Mouse (Mus musculus): ENCODE measurements at regions not wholly inside any gene's neighbourhood (a gene's known extent, or its start where the extent isn't known, plus 50 kb on each side); places are given as distances from the start of the nearest gene placed in this dataset.
"Not testable (repeated sequence)": the region's sequence is repeated elsewhere in the genome, so short reads cannot be mapped to it uniquely, and the experiment has no call there.

- intact Hi-C loops (cut with DNase I): no loop called here
- DNase-seq (ENCODE audit: low spot score in 2 of 2): no peak
These were observed 367.4 kb upstream of the Arhgap42 start for GRCm38 (mm10) chr9:9606322-9606721.

- no peak for DNase-seq (ENCODE audit: low spot score in 2 of 2)
- intact Hi-C loops (cut with DNase I): no loop called here
These were observed 352.4 kb upstream of the Arhgap42 start for GRCm38 (mm10) chr9:9591263-9591662.

DNA sequence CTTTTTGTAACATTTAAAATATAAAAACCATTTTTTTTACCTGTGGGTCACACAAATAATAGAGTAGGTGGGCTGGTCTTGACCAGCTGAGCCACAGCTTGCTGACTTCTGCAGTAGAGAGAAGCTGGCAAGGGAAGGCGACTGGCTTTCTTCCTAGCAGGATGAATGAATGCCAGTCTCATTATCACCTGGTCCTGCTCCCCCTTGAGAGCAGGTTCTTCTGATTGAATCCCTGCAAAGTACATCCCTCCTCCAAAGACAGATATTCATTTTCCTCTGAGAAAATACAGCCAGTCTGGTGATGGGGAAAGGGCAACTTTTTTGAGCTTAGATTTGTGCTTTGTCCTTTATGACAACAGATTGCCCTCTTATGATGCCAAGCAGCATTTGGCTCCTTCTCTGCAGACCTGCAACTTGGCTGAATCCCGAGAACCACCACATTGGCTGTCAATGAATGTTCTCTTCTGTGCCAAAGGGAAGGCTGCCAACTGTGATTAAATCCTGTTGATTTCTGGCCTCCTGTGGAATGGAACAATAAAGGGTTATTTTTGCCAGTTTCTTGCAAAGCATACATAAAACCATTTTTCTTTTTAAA is 344.2 kb upstream of the Arhgap42 start:
- intact Hi-C loops (cut with DNase I): no loop called here
- peak; percentile 11 to 28 for DNase-seq (ENCODE audit: low spot score in 2 of 2)

DNA sequence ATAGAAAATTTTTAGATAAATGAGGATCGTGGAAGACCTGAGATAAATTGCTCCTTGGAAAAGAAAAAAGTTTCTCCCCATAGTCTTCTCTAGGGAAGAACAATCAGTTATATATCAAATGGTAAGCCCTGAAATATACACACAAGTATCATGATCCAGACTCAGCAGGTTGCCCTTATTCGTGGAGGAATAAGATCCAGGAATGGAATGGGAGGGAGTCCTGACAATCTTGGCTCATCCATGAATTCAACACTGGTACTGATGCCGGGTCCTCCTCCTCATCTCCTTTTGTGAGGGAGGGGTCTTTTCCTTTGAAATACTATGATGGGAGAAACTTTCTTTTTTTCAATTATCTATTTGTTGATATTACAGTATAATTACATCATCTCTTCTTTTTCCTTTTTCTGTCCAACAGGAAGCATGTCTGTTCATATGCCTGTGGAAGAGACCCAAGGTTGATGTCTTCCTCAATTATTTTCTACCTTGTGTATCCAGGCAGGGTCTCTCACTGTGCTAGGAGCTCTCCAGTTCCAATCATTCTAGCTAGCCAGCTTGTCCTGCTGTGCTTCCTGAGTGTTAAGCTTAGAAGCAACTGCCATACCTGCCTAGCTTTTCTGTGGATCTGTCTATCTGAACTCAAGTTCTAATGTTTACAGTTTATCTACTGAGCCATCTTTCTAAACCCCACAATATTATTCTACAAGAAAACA is 343.6 kb upstream of the Arhgap42 start:
- DNase-seq (ENCODE audit: low spot score in 2 of 2): no peak
- intact Hi-C loops (cut with DNase I): no loop called here

GRCm38 (mm10) chr9:9568040-9568649 is 329.2 kb upstream of the Arhgap42 start:
- intact Hi-C loops (cut with DNase I): no loop called here
- no peak for DNase-seq (ENCODE audit: low spot score in 2 of 2)

GRCm38 (mm10) chr9:9564551-9564950 is 325.6 kb upstream of the Arhgap42 start:
- no peak for DNase-seq (ENCODE audit: low spot score in 2 of 2)
- intact Hi-C loops (cut with DNase I): no loop called here

DNA sequence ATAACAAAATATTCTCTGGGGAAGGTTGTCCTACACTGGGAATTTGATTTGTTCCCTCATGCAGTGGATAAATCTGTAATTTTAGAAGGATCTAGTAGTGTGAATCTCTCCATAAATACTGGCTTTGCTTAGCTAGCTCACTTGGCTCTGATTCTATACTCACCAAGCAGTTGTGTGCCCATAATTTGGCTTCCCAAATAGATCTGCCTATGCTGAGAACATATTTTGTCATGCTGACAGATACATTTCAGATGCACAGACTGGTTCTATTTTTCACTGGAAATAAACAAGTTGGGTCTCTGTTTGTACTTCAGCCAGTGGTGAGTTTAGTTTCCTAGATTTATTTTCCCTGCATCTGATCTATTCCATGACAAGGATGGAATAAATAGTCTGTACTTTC is 309.8 kb upstream of the Arhgap42 start:
- DNase-seq (ENCODE audit: low spot score in 2 of 2): no peak

DNA sequence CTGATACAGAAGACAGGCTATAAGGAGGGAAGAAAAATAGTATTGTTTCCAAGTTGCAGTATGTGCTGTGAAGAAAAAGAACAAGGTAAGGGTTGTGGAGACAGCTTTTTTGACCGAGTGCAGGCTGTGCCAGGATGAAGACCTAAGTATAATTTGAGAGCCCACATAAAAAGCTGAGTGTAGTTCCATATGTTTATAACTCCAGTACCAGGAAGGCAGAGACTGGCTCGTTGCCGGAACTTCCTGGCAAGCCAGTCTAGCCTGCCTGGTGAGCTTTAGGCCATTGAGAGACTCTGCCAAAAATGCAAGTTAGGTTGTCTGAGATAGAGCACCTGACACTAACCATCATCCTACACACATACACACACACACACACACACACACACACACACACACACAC is 308.7 kb upstream of the Arhgap42 start:
- intact Hi-C loops (cut with DNase I): no loop called here
- DNase-seq (ENCODE audit: low spot score in 2 of 2): peak; percentile 17 to 43

More for the DNA sequence above, 309.8 kb upstream of the Arhgap42 start:
- intact Hi-C loops (cut with DNase I): no loop called here

DNA sequence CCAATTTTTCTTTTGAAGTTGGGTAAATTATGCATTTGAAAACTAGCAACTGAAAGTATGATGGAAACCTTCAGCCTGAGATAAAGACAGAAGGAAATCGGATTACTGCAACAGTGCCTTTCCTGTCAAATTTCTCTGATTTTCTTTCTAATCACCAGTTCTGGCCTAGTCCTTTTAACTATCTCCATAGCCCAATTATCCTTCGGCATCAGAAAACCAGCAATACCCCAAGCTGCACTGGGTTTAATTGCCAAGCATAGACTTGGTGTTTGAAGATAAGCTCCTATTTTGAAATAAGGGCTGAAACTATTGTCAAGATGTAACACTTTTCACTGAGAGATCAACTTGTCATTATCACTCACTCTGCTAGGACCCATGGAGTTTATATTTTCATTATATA is 308.2 kb upstream of the Arhgap42 start:
- DNase-seq (ENCODE audit: low spot score in 2 of 2): no peak

DNA sequence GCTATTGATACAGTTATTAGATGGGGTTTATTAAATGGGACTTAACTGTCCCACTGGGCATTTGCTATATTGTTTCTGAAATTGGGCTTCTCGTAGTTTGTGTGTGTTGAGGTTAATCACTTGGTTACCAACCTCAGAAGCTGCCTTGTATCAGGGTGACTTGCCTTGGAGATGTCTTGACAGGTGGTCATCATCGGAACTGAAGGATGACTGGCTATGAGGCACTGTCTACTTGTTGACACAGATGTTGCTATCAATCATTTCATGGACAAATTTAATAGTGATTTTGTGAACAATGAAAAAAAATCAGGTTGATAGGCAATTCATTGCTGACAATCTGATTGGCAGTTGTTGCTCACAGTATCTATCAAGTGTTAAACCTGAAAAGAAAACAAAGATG is 261.4 kb upstream of the Arhgap42 start:
- no peak for DNase-seq (ENCODE audit: low spot score in 2 of 2)
- intact Hi-C loops (cut with DNase I): loop anchor here (5.0 kb wide), 1 partner anchor 502 kb away; no protein-coding TSS in a partner anchor

More for the DNA sequence above, 308.2 kb upstream of the Arhgap42 start:
- intact Hi-C loops (cut with DNase I): no loop called here

DNA sequence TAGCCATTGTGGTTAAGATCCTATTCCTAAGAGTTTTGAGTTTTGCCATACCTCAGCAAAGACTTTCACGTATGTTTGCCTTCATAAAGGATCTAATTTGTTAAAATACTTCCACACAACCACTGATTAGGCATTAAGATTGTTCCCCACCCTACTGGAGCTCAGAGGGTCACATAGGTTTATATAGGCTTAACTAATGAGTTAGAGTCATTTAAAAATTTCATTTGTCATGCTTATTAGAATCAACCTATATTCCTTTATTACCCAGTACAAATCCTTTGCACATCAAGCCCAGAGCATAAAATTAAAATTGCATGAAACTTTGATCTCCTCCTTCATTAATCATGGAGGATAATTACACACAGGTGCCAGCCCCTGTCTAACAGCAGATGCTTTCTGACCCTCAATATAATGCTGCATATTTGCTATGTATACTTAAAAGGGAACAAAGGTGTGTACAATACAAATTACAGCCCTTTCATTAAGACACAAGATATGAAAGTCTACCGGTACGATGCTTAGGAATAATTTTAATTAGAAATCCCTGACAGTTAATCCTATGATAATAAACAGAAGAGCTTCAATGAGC is 254.8 kb upstream of the Arhgap42 start:
- DNase-seq (ENCODE audit: low spot score in 2 of 2): no peak
- intact Hi-C loops (cut with DNase I): no loop called here

DNA sequence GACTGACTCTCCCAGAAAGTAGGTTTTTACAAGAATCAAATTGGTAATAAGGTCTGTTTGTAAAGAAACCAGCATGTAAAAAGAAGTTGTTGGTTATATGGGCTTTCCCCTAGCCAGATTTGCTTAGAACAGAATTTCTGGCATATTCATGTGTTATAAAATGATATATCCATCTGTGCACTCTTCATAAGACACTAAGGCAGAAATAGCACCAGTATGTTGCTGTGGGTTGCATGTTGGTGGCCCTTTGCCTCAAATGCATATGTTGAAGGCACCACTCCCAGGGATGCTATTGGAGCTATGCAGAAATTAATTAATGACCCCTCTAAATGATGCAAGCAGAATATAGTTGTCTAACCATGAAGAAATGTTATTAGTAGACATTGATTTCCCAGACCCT is 238.2 kb upstream of the Arhgap42 start:
- no peak for DNase-seq (ENCODE audit: low spot score in 2 of 2)
- intact Hi-C loops (cut with DNase I): no loop called here

DNA sequence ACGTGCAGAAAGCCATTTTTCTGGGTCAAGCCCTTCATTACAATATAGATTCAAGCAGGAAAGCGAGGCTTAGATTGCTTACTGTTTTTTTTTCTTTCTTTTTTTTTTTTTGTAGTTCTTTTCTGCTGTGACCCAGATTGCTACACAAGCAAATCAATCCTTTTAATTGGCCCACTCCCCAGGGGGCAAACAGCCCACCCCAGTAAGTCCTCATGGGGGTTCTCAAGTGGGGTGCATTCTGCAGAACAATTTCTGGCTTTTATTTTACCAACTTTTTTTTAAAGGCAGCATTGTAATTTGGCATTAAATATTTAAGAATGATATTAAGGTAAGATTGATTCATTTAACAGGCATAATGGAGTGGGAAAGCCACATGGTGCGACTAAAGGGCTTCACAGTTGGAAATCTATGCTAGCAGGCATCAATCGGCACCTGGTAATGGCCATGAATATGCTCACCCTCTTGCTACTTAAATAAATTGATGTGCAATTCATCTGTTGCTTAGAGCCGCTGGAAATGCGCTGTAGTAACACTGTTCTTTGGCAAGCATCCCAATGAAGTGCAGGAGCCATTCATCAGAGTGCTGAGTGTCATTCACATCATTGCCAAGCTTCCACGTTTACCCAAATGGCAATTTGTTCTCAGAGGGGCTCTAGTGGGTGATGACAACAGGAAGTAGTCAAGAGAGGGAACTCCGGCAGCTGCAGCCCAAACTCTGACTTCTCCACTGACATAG is 236.3 kb upstream of the Arhgap42 start:
- intact Hi-C loops (cut with DNase I): no loop called here

GRCm38 (mm10) chr9:9444213-9444612 is 205.3 kb upstream of the Arhgap42 start:
- no peak for DNase-seq (ENCODE audit: low spot score in 2 of 2)
- intact Hi-C loops (cut with DNase I): no loop called here

More for the DNA sequence above, 236.3 kb upstream of the Arhgap42 start:
- no peak for DNase-seq (ENCODE audit: low spot score in 2 of 2)

- DNase-seq (ENCODE audit: low spot score in 2 of 2): no peak
- intact Hi-C loops (cut with DNase I): no loop called here
These were observed 181.4 kb upstream of the Arhgap42 start for GRCm38 (mm10) chr9:9420326-9420725.

GRCm38 (mm10) chr9:9412460-9413181 is 173.7 kb upstream of the Arhgap42 start:
- DNase-seq (ENCODE audit: low spot score in 2 of 2): no peak
- intact Hi-C loops (cut with DNase I): no loop called here

GRCm38 (mm10) chr9:9394190-9394589 is 155.3 kb upstream of the Arhgap42 start:
- intact Hi-C loops (cut with DNase I); DNase-seq (ENCODE audit: low spot score in 2 of 2): not testable (repeated sequence)

- intact Hi-C loops (cut with DNase I): loop anchor here (1.0 kb wide), 1 partner anchor 325 kb away; no protein-coding TSS in a partner anchor
- DNase-seq (ENCODE audit: low spot score in 2 of 2): no peak
These were observed 137.8 kb upstream of the Arhgap42 start for GRCm38 (mm10) chr9:9376650-9377189.
